Mouse (Mus musculus) heart, embryonic 16.5 days (tissue): ENCODE results near the gene Tmem269. TPM values are rescaled to one million over a fixed set of nuclear protein-coding genes. Genes with fewer than 3 reads are reported as not detected.

Source experiments
- ATAC-seq: fragments of 200-750 bp; cut with Nextera tagmentation; replicated peaks from 2 replicates; pipeline ENCODE4 v1.8.0; 2017; ENCODE audit warnings: moderate number of reproducible peaks; ENCODE audit not compliant: insufficient read depth, low FRiP score; ENCODE audit errors: extremely low read depth
- H3K27ac ChIP-seq: fragments of 300-500 bp; sonication (generic); 2 replicates; pipeline ENCODE4 v1.5.1; 2014; ENCODE audit warnings: mild to moderate bottlenecking, low read length, control low read depth, moderate library complexity
- H3K27me3 ChIP-seq: fragments of 300-500 bp; sonication (generic); 2 replicates; pipeline ENCODE4 v1.6.1; 2014; ENCODE audit warnings: low read length, mixed read lengths; ENCODE audit not compliant: control insufficient read depth, insufficient read depth
- H3K36me3 ChIP-seq: fragments of 300-500 bp; sonication (generic); 2 replicates; pipeline ENCODE4 v1.6.1; 2014; ENCODE audit not compliant: control insufficient read depth, insufficient read depth
- H3K4me1 ChIP-seq: fragments of 300-500 bp; sonication (generic); 2 replicates; pipeline ENCODE4 v1.6.1; 2014; ENCODE audit warnings: low read length, mixed read lengths; ENCODE audit not compliant: control insufficient read depth, insufficient read depth
- H3K4me2 ChIP-seq: fragments of 300-500 bp; sonication (generic); 2 replicates; pipeline ENCODE4 v1.6.1; 2014; ENCODE audit warnings: low read depth, mild to moderate bottlenecking, control low read depth, low read length
- H3K4me3 ChIP-seq: fragments of 300-500 bp; sonication (generic); 2 replicates; pipeline ENCODE4 v1.5.1; 2014; ENCODE audit warnings: mild to moderate bottlenecking, control low read depth, low read length
- H3K9ac ChIP-seq: fragments of 300-500 bp; sonication (generic); 2 replicates; pipeline ENCODE4 v1.6.1; 2014; ENCODE audit warnings: low read length, control low read depth
- H3K9me3 ChIP-seq: fragments of 300-500 bp; sonication (generic); replicated peaks from 2 replicates; pipeline ENCODE4 v1.6.1; 2016; ENCODE audit warnings: low read length; ENCODE audit not compliant: control insufficient read depth
- WGBS: fragments of 180-500 bp; shearing (Covaris S2); extraction: QIAGEN DNeasy Blood & Tissue Kit; methylation state at CpG from one replicate; pipeline ENCODE4 v1.1.7; 2014; 5-methylcytosine and 5-hydroxymethylcytosine counted together
- polyA plus RNA-seq: library from polyadenylated mRNA; unstranded; fragments of >200 nt; fragmentation: Nextera tagmentation; extraction: Ambion mirVana; gene quantifications from 2 replicates; pipeline ENCODE4 v1.2.1, GENCODE M21; 2015

Tmem269 gene
- polyA plus RNA-seq, 1 experiment from 2014 or later = 0.22 TPM

GRCm38 (mm10) chr4:119157891-119158290 lies 60.1 kb downstream of the Tmem269 start:
- WGBS = 61% methylated on average over 5 of the region's 5 CpGs
- no peak for ATAC-seq
- Histone ChIP-seq H3K9me3 (no peaks in the 10 kb centered on the region), H3K4me3 (no peak overlapping the region), H3K9ac (no peak overlapping the region), H3K4me2 (no peak overlapping the region), H3K27ac (no peak overlapping the region), H3K27me3 (no peaks in the 10 kb centered on the region), H3K36me3 (no peaks in the 10 kb centered on the region), H3K4me1 (no peaks in the 10 kb centered on the region)

- Histone ChIP-seq H3K4me3 (no peak overlapping the region), H3K36me3 (no peaks in the 10 kb centered on the region), H3K27me3 (no peaks in the 10 kb centered on the region), H3K4me1 (no peaks in the 10 kb centered on the region), H3K9me3 (no peaks in the 10 kb centered on the region), H3K9ac (no peak overlapping the region), H3K27ac (no peak overlapping the region), H3K4me2 (no peak overlapping the region)
- 35% methylated on average over 2 of the region's 2 CpGs for WGBS
- no peak for ATAC-seq
These were observed 60.8 kb downstream of the Tmem269 start for GRCm38 (mm10) chr4:119157186-119157585.

Other genes with a start within 250 kb of the Tmem269 start
- 129 and 136 TPM in 2 replicates for gene Slc2a1, start 109.5 kb downstream of the Tmem269 start, polyA plus RNA-seq
- gene Zfp691, start 44.0 kb downstream of the Tmem269 start, polyA plus RNA-seq = 7.7 and 10.8 TPM in 2 replicates
- 0.88 and 1.4 TPM in 2 replicates for gene Ermap, start 28.2 kb downstream of the Tmem269 start, polyA plus RNA-seq
- 114 and 119 TPM in 2 replicates for gene Svbp, start 22.9 kb downstream of the Tmem269 start, polyA plus RNA-seq
- gene AU022252, start 14.5 kb upstream of the Tmem269 start, polyA plus RNA-seq = 22.5 and 23.4 TPM in 2 replicates
- gene P3h1, start 14.7 kb upstream of the Tmem269 start, polyA plus RNA-seq = 28.2 and 29.3 TPM in 2 replicates
- gene Cldn19, start 37.2 kb upstream of the Tmem269 start, polyA plus RNA-seq = not detected in 2 replicates
- gene Ybx1, start 76.4 kb upstream of the Tmem269 start, polyA plus RNA-seq = 501 and 547 TPM in 2 replicates
- gene Ppih, start 102.3 kb upstream of the Tmem269 start, polyA plus RNA-seq = 36.7 and 43.2 TPM in 2 replicates
- gene Ccdc30, start 197.3 kb upstream of the Tmem269 start, polyA plus RNA-seq = 3.8 and 4.0 TPM in 2 replicates
- gene Ppcs, start 204.2 kb upstream of the Tmem269 start, polyA plus RNA-seq = 30.3 and 32.6 TPM in 2 replicates
- 0.28 and 0.42 TPM in 2 replicates for gene Zmynd12, start 204.6 kb upstream of the Tmem269 start, polyA plus RNA-seq